Mouse (Mus musculus): ENCODE data around the gene Olfr1410. TPM values are rescaled to one million over a fixed set of nuclear protein-coding genes. Genes with fewer than 3 reads are reported as not detected.

Gene Olfr1410
- polyA plus RNA-seq, 1 experiment from 2014 or later = not detected

GRCm38 (mm10) chr1:92616046-92616445, 10.5 kb downstream of the Olfr1410 start:
- Histone ChIP-seq H3K27ac (ENCODE audit: low read length) (no peak overlapping the region), H3K4me2 (ENCODE audit: low read depth, low read length) (no peak overlapping the region), H3K27me3 (ENCODE audit: control insufficient read depth, insufficient read depth, low read depth, low read length) (no peaks in the 10 kb centered on the region), H3K4me3 (ENCODE audit: low read depth, low read length) (no peak overlapping the region), H3K9me3 (replicated peaks; ENCODE audit: control insufficient read depth, low read length) (no peaks in the 10 kb centered on the region), H3K4me1 (ENCODE audit: control insufficient read depth, low read depth, low read length) (no peaks in the 10 kb centered on the region), H3K36me3 (ENCODE audit: control insufficient read depth, insufficient read depth) (no peaks in the 10 kb centered on the region), H3K9ac (ENCODE audit: low read depth, low read length) (no peak overlapping the region)
- no peak for ATAC-seq (ENCODE audit: low read depth)
- 35% methylated on average over 1 of the region's 1 CpGs for WGBS (ENCODE audit: insufficient replicate concordance)

GRCm38 (mm10) chr1:92617488-92617887, 11.9 kb downstream of the Olfr1410 start, which contains the start of gene Olfr12:
Olfr12 (plus strand) TSS chr1:92617788.
- Histone ChIP-seq H3K9me3 (replicated peaks; ENCODE audit: control insufficient read depth, low read length) (no peaks in the 10 kb centered on the region), H3K4me2 (ENCODE audit: low read depth, low read length) (no peak within 1 kb of the TSS), H3K27ac (ENCODE audit: low read length) (no peak within 1 kb of the TSS), H3K9ac (ENCODE audit: low read depth, low read length) (no peak within 1 kb of the TSS), H3K27me3 (ENCODE audit: control insufficient read depth, insufficient read depth, low read depth, low read length) (no peaks in the 10 kb centered on the region), H3K4me1 (ENCODE audit: control insufficient read depth, low read depth, low read length) (no peaks in the 10 kb centered on the region), H3K4me3 (ENCODE audit: low read depth, low read length) (no peak within 1 kb of the TSS), H3K36me3 (ENCODE audit: control insufficient read depth, insufficient read depth) (no peaks in the 10 kb centered on the region)
- ATAC-seq (ENCODE audit: low read depth) = no peak
- 45% methylated on average over 2 of the region's 2 CpGs for WGBS (ENCODE audit: insufficient replicate concordance)

GRCm38 (mm10) chr1:92618360-92618759, 12.8 kb downstream of the Olfr1410 start:
- H3K4me1 ChIP-seq (ENCODE audit: control insufficient read depth, low read depth, low read length) = no peaks in the 10 kb centered on the region
- WGBS (ENCODE audit: insufficient replicate concordance) = 45% methylated on average over 4 of the region's 4 CpGs
- no peak overlapping the region for H3K4me3 ChIP-seq (ENCODE audit: low read depth, low read length)
- H3K9ac ChIP-seq (ENCODE audit: low read depth, low read length) = no peak overlapping the region
- no peaks in the 10 kb centered on the region for H3K36me3 ChIP-seq (ENCODE audit: control insufficient read depth, insufficient read depth)
- no peak for ATAC-seq (ENCODE audit: low read depth)
- no peak overlapping the region for H3K4me2 ChIP-seq (ENCODE audit: low read depth, low read length)
- H3K9me3 ChIP-seq (replicated peaks; ENCODE audit: control insufficient read depth, low read length) = no peaks in the 10 kb centered on the region
- no peaks in the 10 kb centered on the region for H3K27me3 ChIP-seq (ENCODE audit: control insufficient read depth, insufficient read depth, low read depth, low read length)
- no peak overlapping the region for H3K27ac ChIP-seq (ENCODE audit: low read length)

DNA sequence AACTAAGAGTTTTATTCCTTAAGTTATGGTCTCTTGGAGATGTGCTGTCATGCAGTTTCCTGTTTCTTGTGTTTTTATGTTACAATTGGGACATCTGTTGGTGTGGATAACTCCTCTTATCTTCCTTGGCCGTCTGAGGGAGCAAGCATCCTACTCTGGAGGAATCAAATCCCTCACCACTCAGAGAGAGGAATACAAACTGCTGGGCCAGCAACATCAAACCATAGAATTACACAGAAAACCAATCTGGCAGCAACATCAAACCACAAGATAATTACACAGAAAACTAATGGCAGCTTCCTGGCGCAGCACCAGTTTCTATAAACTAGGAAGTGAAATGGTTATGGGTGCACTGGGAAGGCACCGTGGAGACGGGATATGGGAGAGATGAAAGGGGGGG, 22.6 kb downstream of the Olfr1410 start:
- 37% methylated on average over 4 of the region's 4 CpGs for WGBS (ENCODE audit: insufficient replicate concordance)
- H3K27me3 ChIP-seq (ENCODE audit: control insufficient read depth, insufficient read depth, low read depth, low read length) = no peaks in the 10 kb centered on the region
- no peak for ATAC-seq (ENCODE audit: low read depth)

DNA sequence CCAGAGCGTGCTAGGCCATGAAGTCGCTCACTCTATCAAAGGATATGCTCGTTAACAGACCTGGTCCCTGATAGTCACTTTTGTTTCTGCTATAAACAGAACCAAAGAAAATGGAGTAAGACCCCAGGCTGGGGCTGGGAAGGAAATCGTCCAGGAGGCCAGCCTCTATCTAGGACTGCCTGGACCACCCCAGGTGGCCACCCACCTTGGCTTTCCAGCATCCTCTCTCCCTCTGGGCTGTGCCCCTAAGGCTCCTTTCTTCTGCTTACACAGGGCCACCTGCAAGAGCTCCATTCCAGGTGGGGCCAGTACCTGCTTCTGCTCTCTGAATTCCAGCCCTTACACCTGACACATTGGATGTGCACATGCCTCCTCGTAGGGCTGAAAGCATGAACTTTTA, 26.6 kb downstream of the Olfr1410 start:
- H3K4me2 ChIP-seq (ENCODE audit: low read depth, low read length) = no peak overlapping the region
- H3K9ac ChIP-seq (ENCODE audit: low read depth, low read length) = no peak overlapping the region
- no peaks in the 10 kb centered on the region for H3K27me3 ChIP-seq (ENCODE audit: control insufficient read depth, insufficient read depth, low read depth, low read length)
- H3K9me3 ChIP-seq (replicated peaks; ENCODE audit: control insufficient read depth, low read length) = no peaks in the 10 kb centered on the region
- H3K4me1 ChIP-seq (ENCODE audit: control insufficient read depth, low read depth, low read length) = no peaks in the 10 kb centered on the region
- no peak for ATAC-seq (ENCODE audit: low read depth)
- no peak overlapping the region for H3K4me3 ChIP-seq (ENCODE audit: low read depth, low read length)
- no peaks in the 10 kb centered on the region; the same call in 1 of the 2 replicates for H3K36me3 ChIP-seq (ENCODE audit: control insufficient read depth, insufficient read depth)
- 56% methylated on average over 5 of the region's 5 CpGs for WGBS (ENCODE audit: insufficient replicate concordance)
- H3K27ac ChIP-seq (ENCODE audit: low read length) = no peak overlapping the region

More for the DNA sequence above, 22.6 kb downstream of the Olfr1410 start:
- H3K4me1 ChIP-seq (ENCODE audit: control insufficient read depth, low read depth, low read length) = no peaks in the 10 kb centered on the region
- H3K27ac ChIP-seq (ENCODE audit: low read length) = no peak overlapping the region
- H3K36me3 ChIP-seq (ENCODE audit: control insufficient read depth, insufficient read depth) = no peaks in the 10 kb centered on the region
- no peaks in the 10 kb centered on the region for H3K9me3 ChIP-seq (replicated peaks; ENCODE audit: control insufficient read depth, low read length)
- no peak overlapping the region for H3K4me3 ChIP-seq (ENCODE audit: low read depth, low read length)
- H3K4me2 ChIP-seq (ENCODE audit: low read depth, low read length) = no peak overlapping the region
- no peak overlapping the region for H3K9ac ChIP-seq (ENCODE audit: low read depth, low read length)

DNA sequence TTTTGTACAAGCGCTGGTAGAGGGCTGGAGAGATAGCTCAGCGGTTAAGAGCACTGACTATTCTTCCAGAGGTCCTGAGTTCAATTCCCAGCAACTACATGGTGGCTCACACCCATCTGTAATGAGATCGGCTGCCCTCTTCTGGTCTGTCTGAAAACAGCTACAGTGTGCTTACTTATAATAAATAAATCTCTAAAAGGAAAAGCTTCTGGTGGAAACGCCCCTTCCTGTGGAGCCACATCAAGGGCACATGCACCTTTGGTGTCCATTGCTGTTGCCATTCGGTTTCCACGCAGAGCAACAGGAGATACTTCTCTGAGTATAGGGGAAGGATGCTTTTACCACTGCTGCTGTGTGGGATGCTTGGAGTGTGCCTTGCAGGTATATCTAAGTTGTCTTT, 27.4 kb downstream of the Olfr1410 start:
- Histone ChIP-seq H3K4me2 (ENCODE audit: low read depth, low read length) (no peak overlapping the region), H3K4me3 (ENCODE audit: low read depth, low read length) (no peak overlapping the region), H3K9me3 (replicated peaks; ENCODE audit: control insufficient read depth, low read length) (no peaks in the 10 kb centered on the region), H3K4me1 (ENCODE audit: control insufficient read depth, low read depth, low read length) (no peaks in the 10 kb centered on the region), H3K27ac (ENCODE audit: low read length) (no peak overlapping the region), H3K9ac (ENCODE audit: low read depth, low read length) (no peak overlapping the region), H3K27me3 (ENCODE audit: control insufficient read depth, insufficient read depth, low read depth, low read length) (no peaks in the 10 kb centered on the region), H3K36me3 (ENCODE audit: control insufficient read depth, insufficient read depth) (no peaks in the 10 kb centered on the region; the same call in 1 of the 2 replicates)
- no peak for ATAC-seq (ENCODE audit: low read depth)
- 46% methylated on average over 6 of the region's 6 CpGs for whole genome bisulfite sequencing (ENCODE audit: insufficient replicate concordance)

DNA sequence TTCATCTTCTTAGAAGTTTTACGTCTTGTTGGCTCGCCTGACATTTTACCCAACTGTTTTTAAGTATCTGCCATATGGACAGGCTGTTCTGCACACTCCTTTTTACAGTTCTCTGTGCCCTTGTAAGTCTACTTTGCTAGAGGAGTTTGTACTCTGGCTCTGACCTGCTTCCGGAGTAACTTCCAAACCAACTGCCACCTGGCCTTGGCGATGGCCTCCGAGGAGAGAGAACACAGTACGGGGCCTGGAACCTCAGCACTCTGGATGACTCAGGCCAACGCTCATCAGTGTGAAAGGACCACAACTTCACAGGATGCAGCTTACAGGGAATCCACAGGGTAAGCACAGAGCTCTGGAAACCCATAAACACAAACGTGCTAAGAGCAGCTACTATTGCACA, 28.1 kb downstream of the Olfr1410 start:
- Histone ChIP-seq H3K4me2 (ENCODE audit: low read depth, low read length) (no peak overlapping the region), H3K4me1 (ENCODE audit: control insufficient read depth, low read depth, low read length) (no peaks in the 10 kb centered on the region), H3K36me3 (ENCODE audit: control insufficient read depth, insufficient read depth) (no peaks in the 10 kb centered on the region; the same call in 1 of the 2 replicates), H3K27ac (ENCODE audit: low read length) (no peak overlapping the region), H3K9ac (ENCODE audit: low read depth, low read length) (no peak overlapping the region), H3K27me3 (ENCODE audit: control insufficient read depth, insufficient read depth, low read depth, low read length) (no peaks in the 10 kb centered on the region), H3K9me3 (replicated peaks; ENCODE audit: control insufficient read depth, low read length) (no peaks in the 10 kb centered on the region), H3K4me3 (ENCODE audit: low read depth, low read length) (no peak overlapping the region)
- 61% methylated on average over 8 of the region's 8 CpGs for WGBS (ENCODE audit: insufficient replicate concordance)
- ATAC-seq (ENCODE audit: low read depth) = no peak

DNA sequence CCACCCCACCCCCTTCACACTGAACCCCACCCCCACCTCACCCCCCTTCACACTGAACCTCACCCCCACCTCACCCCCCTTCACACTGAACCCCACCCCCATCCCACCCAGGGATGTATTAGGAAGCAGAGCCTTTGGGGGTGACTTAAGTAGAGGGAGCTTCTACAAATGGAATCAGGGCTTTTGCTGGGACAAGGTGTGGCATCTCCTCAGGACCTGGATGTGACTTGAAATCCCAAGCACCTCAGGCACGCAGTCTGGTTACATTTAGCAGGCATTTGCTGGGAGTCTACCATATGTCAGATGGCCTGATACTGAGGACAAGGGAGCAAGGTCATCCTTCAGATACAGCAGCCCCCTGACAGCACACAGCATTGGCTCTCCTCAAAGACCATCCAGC, 29.0 kb downstream of the Olfr1410 start:
- Histone ChIP-seq H3K9me3 (replicated peaks; ENCODE audit: control insufficient read depth, low read length) (no peaks in the 10 kb centered on the region), H3K27me3 (ENCODE audit: control insufficient read depth, insufficient read depth, low read depth, low read length) (no peaks in the 10 kb centered on the region)

DNA sequence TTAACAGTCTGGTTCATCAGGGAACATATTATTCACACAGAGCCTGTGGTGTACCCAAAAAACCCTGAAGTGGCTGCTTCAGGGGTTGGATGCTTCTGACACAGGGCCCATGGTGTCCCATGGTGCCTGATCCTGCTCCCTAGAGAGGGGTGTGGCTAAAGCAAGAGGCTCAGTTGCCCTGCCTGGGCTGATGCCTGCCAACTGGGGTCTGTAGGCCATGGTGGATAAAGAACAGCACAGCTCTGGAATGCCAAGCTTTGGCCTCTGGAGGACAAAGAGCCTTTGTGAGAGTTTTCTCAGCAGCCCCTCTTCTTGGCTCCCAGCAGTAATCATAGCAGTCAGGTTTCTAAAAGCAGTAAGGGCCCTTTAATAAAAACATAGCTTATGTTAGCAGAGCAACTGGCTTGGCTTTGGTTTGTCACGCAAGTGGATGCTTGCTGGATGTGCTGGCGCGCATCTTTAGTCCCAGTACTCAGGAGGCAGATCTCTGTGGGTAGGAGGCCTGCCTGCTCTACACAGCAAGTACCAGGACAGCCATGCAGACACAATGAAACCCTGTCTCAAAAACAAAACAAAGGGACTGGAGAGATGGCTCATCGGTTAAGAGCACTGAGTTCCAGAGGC, 29.5 kb downstream of the Olfr1410 start:
- no peak overlapping the region for H3K27ac ChIP-seq (ENCODE audit: low read length)
- no peak for ATAC-seq (ENCODE audit: low read depth)
- no peaks in the 10 kb centered on the region; the same call in 1 of the 2 replicates for H3K36me3 ChIP-seq (ENCODE audit: control insufficient read depth, insufficient read depth)
- H3K4me2 ChIP-seq (ENCODE audit: low read depth, low read length) = no peak overlapping the region
- no peaks in the 10 kb centered on the region for H3K9me3 ChIP-seq (replicated peaks; ENCODE audit: control insufficient read depth, low read length)
- no peaks in the 10 kb centered on the region for H3K4me1 ChIP-seq (ENCODE audit: control insufficient read depth, low read depth, low read length)
- WGBS (ENCODE audit: insufficient replicate concordance) = 73% methylated on average over 4 of the region's 4 CpGs
- H3K9ac ChIP-seq (ENCODE audit: low read depth, low read length) = no peak overlapping the region
- H3K4me3 ChIP-seq (ENCODE audit: low read depth, low read length) = no peak overlapping the region
- no peaks in the 10 kb centered on the region for H3K27me3 ChIP-seq (ENCODE audit: control insufficient read depth, insufficient read depth, low read depth, low read length)

More for the DNA sequence above, 29.0 kb downstream of the Olfr1410 start:
- 59% methylated on average over 1 of the region's 1 CpGs for WGBS (ENCODE audit: insufficient replicate concordance)
- Histone ChIP-seq H3K9ac (ENCODE audit: low read depth, low read length) (no peak overlapping the region), H3K4me2 (ENCODE audit: low read depth, low read length) (no peak overlapping the region), H3K4me3 (ENCODE audit: low read depth, low read length) (no peak overlapping the region), H3K36me3 (ENCODE audit: control insufficient read depth, insufficient read depth) (no peaks in the 10 kb centered on the region; the same call in 1 of the 2 replicates), H3K27ac (ENCODE audit: low read length) (no peak overlapping the region), H3K4me1 (ENCODE audit: control insufficient read depth, low read depth, low read length) (no peaks in the 10 kb centered on the region)
- ATAC-seq (ENCODE audit: low read depth) = no peak

Data from liver, embryonic 16.5 days (tissue).